Mouse (Mus musculus): ENCODE results near the gene Synpo2. TPM values are rescaled to one million over a fixed set of nuclear protein-coding genes. Genes with fewer than 3 reads are reported as not detected.
A peak's percentile ranks its signal among the peaks of the same experiment; 100 is the strongest.

Synpo2 gene
- polyA plus RNA-seq, 1 experiment from 2014 or later: 2.2 TPM

- no peaks in the 10 kb centered on the region for H3K9me3 ChIP-seq (ENCODE audit: control insufficient read depth, low read length)
- DNase-seq (ENCODE audit: low spot score) (no peak), ATAC-seq (ENCODE audit: insufficient read depth, low FRiP score, low TSS enrichment) (no peak)
- H3K4me2 ChIP-seq (ENCODE audit: low read depth): no peak overlapping the region
- H3K36me3 ChIP-seq (ENCODE audit: control insufficient read depth, insufficient read depth, low read length): no peaks in the 10 kb centered on the region
- no peak overlapping the region for H3K27ac ChIP-seq (ENCODE audit: low read depth, low read length)
- no peaks in the 10 kb centered on the region for H3K27me3 ChIP-seq (ENCODE audit: control insufficient read depth, insufficient read depth, low read length)
- no peak overlapping the region for H3K9ac ChIP-seq (ENCODE audit: low read length)
- WGBS: 84% methylated on average over 11 of the region's 11 CpGs
- no peaks in the 10 kb centered on the region for H3K4me1 ChIP-seq (ENCODE audit: control insufficient read depth, insufficient read depth, low read length)
- H3K4me3 ChIP-seq (ENCODE audit: low read depth, low read length): no peak overlapping the region
Measured at GRCm38 (mm10) chr3:123256181-123257101, 20.5 kb upstream of the Synpo2 start.

- DNase-seq (ENCODE audit: low spot score) (no peak), ATAC-seq (ENCODE audit: insufficient read depth, low FRiP score, low TSS enrichment) (no peak)
- Histone ChIP-seq H3K4me3 (ENCODE audit: low read depth, low read length) (no peak overlapping the region), H3K27ac (ENCODE audit: low read depth, low read length) (no peak overlapping the region), H3K9ac (ENCODE audit: low read length) (no peak overlapping the region), H3K27me3 (ENCODE audit: control insufficient read depth, insufficient read depth, low read length) (no peaks in the 10 kb centered on the region), H3K36me3 (ENCODE audit: control insufficient read depth, insufficient read depth, low read length) (no peaks in the 10 kb centered on the region), H3K4me1 (ENCODE audit: control insufficient read depth, insufficient read depth, low read length) (no peaks in the 10 kb centered on the region), H3K4me2 (ENCODE audit: low read depth) (no peak overlapping the region), H3K9me3 (ENCODE audit: control insufficient read depth, low read length) (no peaks in the 10 kb centered on the region)
- 35% methylated on average over 4 of the region's 4 CpGs for WGBS
Measured at GRCm38 (mm10) chr3:123245646-123246045, 9.7 kb upstream of the Synpo2 start.

GRCm38 (mm10) chr3:123244376-123244775 is 8.4 kb upstream of the Synpo2 start:
- DNase-seq (ENCODE audit: low spot score): no peak
- Histone ChIP-seq H3K9me3 (ENCODE audit: control insufficient read depth, low read length) (no peaks in the 10 kb centered on the region), H3K9ac (ENCODE audit: low read length) (no peak overlapping the region), H3K36me3 (ENCODE audit: control insufficient read depth, insufficient read depth, low read length) (no peaks in the 10 kb centered on the region), H3K4me3 (ENCODE audit: low read depth, low read length) (no peak overlapping the region), H3K27ac (ENCODE audit: low read depth, low read length) (no peak overlapping the region), H3K4me2 (ENCODE audit: low read depth) (no peak overlapping the region), H3K4me1 (ENCODE audit: control insufficient read depth, insufficient read depth, low read length) (no peaks in the 10 kb centered on the region), H3K27me3 (ENCODE audit: control insufficient read depth, insufficient read depth, low read length) (no peaks in the 10 kb centered on the region)
- WGBS: 75% methylated on average over 5 of the region's 5 CpGs
- ATAC-seq (ENCODE audit: insufficient read depth, low FRiP score, low TSS enrichment): no peak

DNA sequence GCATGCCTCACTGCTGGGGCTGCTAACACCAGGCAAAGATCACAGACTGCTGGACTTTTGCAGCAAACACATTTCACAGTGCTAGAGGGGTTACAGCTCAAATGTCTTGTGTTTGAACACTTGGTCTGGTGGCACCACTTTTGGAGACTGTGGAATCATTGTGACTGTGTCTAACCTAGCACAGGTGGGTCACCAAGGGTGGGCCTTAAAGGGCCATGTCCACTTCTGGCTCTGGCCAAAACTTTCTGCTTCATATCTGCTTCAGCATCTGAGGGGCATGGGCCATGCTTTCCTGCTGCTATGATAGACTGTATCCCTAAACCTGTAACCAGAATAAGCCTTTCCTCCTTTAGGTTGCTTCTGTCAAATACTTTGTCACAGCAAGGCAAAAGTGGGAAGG is 1.5 kb upstream of the Synpo2 start:
- H3K4me2 ChIP-seq (ENCODE audit: low read depth): no peak overlapping the region
- DNase-seq (ENCODE audit: low spot score) (no peak), ATAC-seq (ENCODE audit: insufficient read depth, low FRiP score, low TSS enrichment) (no peak)
- no peak overlapping the region for H3K27ac ChIP-seq (ENCODE audit: low read depth, low read length)
- H3K27me3 ChIP-seq (ENCODE audit: control insufficient read depth, insufficient read depth, low read length): no peaks in the 10 kb centered on the region
- H3K4me3 ChIP-seq (ENCODE audit: low read depth, low read length): no peak overlapping the region
- no peak overlapping the region for H3K9ac ChIP-seq (ENCODE audit: low read length)
- H3K4me1 ChIP-seq (ENCODE audit: control insufficient read depth, insufficient read depth, low read length): no peaks in the 10 kb centered on the region
- no peaks in the 10 kb centered on the region for H3K9me3 ChIP-seq (ENCODE audit: control insufficient read depth, low read length)
- no peaks in the 10 kb centered on the region for H3K36me3 ChIP-seq (ENCODE audit: control insufficient read depth, insufficient read depth, low read length)

GRCm38 (mm10) chr3:123237039-123237438 is 1.1 kb upstream of the Synpo2 start:
- 26% methylated on average over 7 of the region's 7 CpGs for WGBS
- H3K4me2 ChIP-seq (ENCODE audit: low read depth): no peak overlapping the region
- H3K36me3 ChIP-seq (ENCODE audit: control insufficient read depth, insufficient read depth, low read length): no peaks in the 10 kb centered on the region
- no peaks in the 10 kb centered on the region for H3K4me1 ChIP-seq (ENCODE audit: control insufficient read depth, insufficient read depth, low read length)
- DNase-seq (ENCODE audit: low spot score) (no peak), ATAC-seq (ENCODE audit: insufficient read depth, low FRiP score, low TSS enrichment) (no peak)
- no peak overlapping the region for H3K9ac ChIP-seq (ENCODE audit: low read length)
- no peak overlapping the region for H3K4me3 ChIP-seq (ENCODE audit: low read depth, low read length)
- H3K9me3 ChIP-seq (ENCODE audit: control insufficient read depth, low read length): no peaks in the 10 kb centered on the region
- H3K27ac ChIP-seq (ENCODE audit: low read depth, low read length): no peak overlapping the region
- no peaks in the 10 kb centered on the region for H3K27me3 ChIP-seq (ENCODE audit: control insufficient read depth, insufficient read depth, low read length)

DNA sequence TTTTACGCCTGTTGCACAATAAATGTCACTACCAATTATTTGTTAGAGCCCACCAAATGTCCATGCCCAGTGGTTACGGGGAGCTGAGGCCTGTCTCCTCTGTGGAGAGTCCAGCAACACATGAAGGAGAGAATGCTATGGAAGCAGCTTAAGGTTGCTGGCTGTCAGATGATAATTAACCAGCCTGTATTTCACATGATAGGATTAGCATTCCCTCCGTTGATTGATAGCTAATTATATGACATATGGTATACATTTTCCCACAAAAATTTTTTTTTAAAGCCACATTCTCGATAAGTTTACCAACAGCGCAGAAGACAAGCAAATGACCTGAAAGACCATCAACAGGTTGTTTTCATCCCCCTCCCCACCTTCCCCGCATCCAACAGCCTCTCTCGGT is 454 bp downstream of the Synpo2 start:
- H3K4me1 ChIP-seq (ENCODE audit: control insufficient read depth, insufficient read depth, low read length): no peaks in the 10 kb centered on the region
- WGBS: 15% methylated on average over 7 of the region's 7 CpGs
- H3K27ac ChIP-seq (ENCODE audit: low read depth, low read length): no peak overlapping the region
- no peak overlapping the region for H3K9ac ChIP-seq (ENCODE audit: low read length)
- peak overlapping the region; percentile 34 for H3K4me3 ChIP-seq (ENCODE audit: low read depth, low read length)
- H3K9me3 ChIP-seq (ENCODE audit: control insufficient read depth, low read length): no peaks in the 10 kb centered on the region
- peak overlapping the region; percentile 72 for H3K4me2 ChIP-seq (ENCODE audit: low read depth)
- no peak for DNase-seq (ENCODE audit: low spot score)
- no peak for ATAC-seq (ENCODE audit: insufficient read depth, low FRiP score, low TSS enrichment)
- H3K27me3 ChIP-seq (ENCODE audit: control insufficient read depth, insufficient read depth, low read length): no peaks in the 10 kb centered on the region
- H3K36me3 ChIP-seq (ENCODE audit: control insufficient read depth, insufficient read depth, low read length): no peaks in the 10 kb centered on the region

DNA sequence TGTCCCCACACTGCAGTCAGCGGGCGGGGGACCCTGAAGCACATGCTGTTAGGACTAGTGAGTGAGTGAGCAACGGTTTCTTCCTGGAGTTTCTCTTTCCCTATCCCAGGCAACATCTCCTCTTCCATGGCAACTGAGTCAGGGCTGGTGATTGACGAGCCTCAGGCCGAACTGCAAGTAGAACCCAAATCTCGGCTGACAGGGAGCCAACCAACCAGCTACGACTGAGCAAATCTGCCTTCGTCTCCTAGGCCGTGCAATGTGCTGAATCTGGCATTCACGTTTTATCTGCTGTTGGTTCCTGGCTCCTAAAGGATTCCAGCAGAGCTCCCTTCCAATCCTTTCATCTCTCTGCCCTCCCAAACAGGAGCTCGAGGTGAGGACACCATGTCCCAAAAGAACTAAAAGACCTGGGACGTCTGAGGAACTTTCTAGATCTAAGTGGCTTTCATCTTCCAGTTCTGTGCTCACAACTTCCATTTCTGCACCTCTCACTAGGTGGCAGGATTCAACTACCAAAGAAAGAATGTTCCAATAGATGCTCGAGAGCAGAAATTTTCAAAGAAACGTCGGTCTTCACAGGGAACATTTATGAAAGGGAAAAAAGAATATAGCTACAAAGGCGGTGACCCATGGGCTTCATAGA is 1.6 kb downstream of the Synpo2 start:
- Histone ChIP-seq H3K27ac (ENCODE audit: low read depth, low read length) (no peak overlapping the region), H3K9me3 (ENCODE audit: control insufficient read depth, low read length) (no peaks in the 10 kb centered on the region), H3K36me3 (ENCODE audit: control insufficient read depth, insufficient read depth, low read length) (no peaks in the 10 kb centered on the region), H3K4me1 (ENCODE audit: control insufficient read depth, insufficient read depth, low read length) (no peaks in the 10 kb centered on the region), H3K27me3 (ENCODE audit: control insufficient read depth, insufficient read depth, low read length) (no peaks in the 10 kb centered on the region), H3K9ac (ENCODE audit: low read length) (no peak overlapping the region), H3K4me2 (ENCODE audit: low read depth) (no peak overlapping the region), H3K4me3 (ENCODE audit: low read depth, low read length) (no peak overlapping the region)
- DNase-seq (ENCODE audit: low spot score) (no peak), ATAC-seq (ENCODE audit: insufficient read depth, low FRiP score, low TSS enrichment) (no peak)
- WGBS: 55% methylated on average over 16 of the region's 16 CpGs

DNA sequence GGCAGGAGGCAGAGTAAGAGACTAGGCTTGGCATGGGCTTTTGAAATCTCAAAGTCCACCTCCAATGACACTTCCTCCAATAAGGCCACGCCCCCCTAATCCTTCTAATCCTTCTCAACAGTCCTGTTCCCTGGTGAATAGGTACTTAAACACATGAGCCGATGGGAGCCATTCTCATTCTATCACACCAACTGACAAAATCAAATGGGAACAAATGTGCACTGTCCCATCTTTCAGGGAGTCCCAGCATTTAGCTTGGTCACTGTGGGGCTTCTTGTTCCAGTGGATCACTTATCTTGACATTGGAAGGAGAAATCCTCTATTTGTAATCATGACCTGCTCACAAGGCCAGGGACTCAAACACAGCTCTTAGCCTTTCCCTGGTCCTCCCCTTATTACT is 4.3 kb downstream of the Synpo2 start:
- Histone ChIP-seq H3K27me3 (ENCODE audit: control insufficient read depth, insufficient read depth, low read length) (no peaks in the 10 kb centered on the region), H3K4me1 (ENCODE audit: control insufficient read depth, insufficient read depth, low read length) (no peaks in the 10 kb centered on the region), H3K36me3 (ENCODE audit: control insufficient read depth, insufficient read depth, low read length) (no peaks in the 10 kb centered on the region), H3K4me3 (ENCODE audit: low read depth, low read length) (no peak overlapping the region), H3K27ac (ENCODE audit: low read depth, low read length) (no peak overlapping the region), H3K9ac (ENCODE audit: low read length) (no peak overlapping the region), H3K9me3 (ENCODE audit: control insufficient read depth, low read length) (no peaks in the 10 kb centered on the region), H3K4me2 (ENCODE audit: low read depth) (no peak overlapping the region)
- ATAC-seq (ENCODE audit: insufficient read depth, low FRiP score, low TSS enrichment) (no peak), DNase-seq (ENCODE audit: low spot score) (no peak)
- WGBS: 90% methylated on average over 2 of the region's 2 CpGs

- Histone ChIP-seq H3K4me2 (ENCODE audit: low read depth) (no peak overlapping the region), H3K27me3 (ENCODE audit: control insufficient read depth, insufficient read depth, low read length) (no peaks in the 10 kb centered on the region), H3K9me3 (ENCODE audit: control insufficient read depth, low read length) (no peaks in the 10 kb centered on the region), H3K36me3 (ENCODE audit: control insufficient read depth, insufficient read depth, low read length) (no peaks in the 10 kb centered on the region), H3K4me3 (ENCODE audit: low read depth, low read length) (no peak overlapping the region), H3K9ac (ENCODE audit: low read length) (no peak overlapping the region), H3K4me1 (ENCODE audit: control insufficient read depth, insufficient read depth, low read length) (no peaks in the 10 kb centered on the region), H3K27ac (ENCODE audit: low read depth, low read length) (no peak overlapping the region)
- WGBS: 97% methylated on average over 3 of the region's 3 CpGs
- DNase-seq (ENCODE audit: low spot score) (no peak), ATAC-seq (ENCODE audit: insufficient read depth, low FRiP score, low TSS enrichment) (no peak)
Measured at GRCm38 (mm10) chr3:123227276-123227675, 8.7 kb downstream of the Synpo2 start.
